Mouse (Mus musculus): Measurements from ENCODE around the gene Sctr. TPM values are rescaled to one million over a fixed set of nuclear protein-coding genes. Genes with fewer than 3 reads are reported as not detected.
"Not testable (repeated sequence)": the region's sequence is repeated elsewhere in the genome, so short reads cannot be mapped to it uniquely, and the experiment has no call there.

The Sctr gene
- polyA plus RNA-seq, 1 experiment from 2014 or later, result 0.09 TPM

GRCm38 (mm10) chr1:120085696-120086095, 79.0 kb downstream of the Sctr start:
- H3K4me1 ChIP-seq, result peaks cover 22% of the 10 kb centered on the region
- no peak for ATAC-seq (ENCODE audit: extremely low read depth, insufficient number of reproducible peaks, low FRiP score, low TSS enrichment)
- H3K27me3 ChIP-seq (replicated peaks), result no peaks in the 10 kb centered on the region
- no peak overlapping the region for H3K4me2 ChIP-seq
- no peak overlapping the region for H3K27ac ChIP-seq (replicated peaks)
- H3K36me3 ChIP-seq, result no peaks in the 10 kb centered on the region
- no peak overlapping the region for H3K9ac ChIP-seq
- WGBS, result 73% methylated on average over 3 of the region's 3 CpGs
- no peak overlapping the region for H3K4me3 ChIP-seq
- H3K9me3 ChIP-seq, result no peaks in the 10 kb centered on the region

GRCm38 (mm10) chr1:120086644-120087043, 80.0 kb downstream of the Sctr start:
- H3K4me2 ChIP-seq, result no peak overlapping the region
- H3K27me3 ChIP-seq (replicated peaks), result no peaks in the 10 kb centered on the region
- no peak for ATAC-seq (ENCODE audit: extremely low read depth, insufficient number of reproducible peaks, low FRiP score, low TSS enrichment)
- 62% methylated on average over 13 of the region's 13 CpGs for WGBS
- no peaks in the 10 kb centered on the region for H3K36me3 ChIP-seq
- no peak overlapping the region for H3K4me3 ChIP-seq
- peaks cover 25% of the 10 kb centered on the region for H3K4me1 ChIP-seq
- H3K9ac ChIP-seq, result no peak overlapping the region
- no peaks in the 10 kb centered on the region for H3K9me3 ChIP-seq
- no peak overlapping the region for H3K27ac ChIP-seq (replicated peaks)

- H3K9me3 ChIP-seq, result no peaks in the 10 kb centered on the region
- no peak overlapping the region for H3K4me3 ChIP-seq
- ATAC-seq (ENCODE audit: extremely low read depth, insufficient number of reproducible peaks, low FRiP score, low TSS enrichment), result no peak
- H3K36me3 ChIP-seq, result no peaks in the 10 kb centered on the region
- H3K4me2 ChIP-seq, result no peak overlapping the region
- H3K9ac ChIP-seq, result no peak overlapping the region
- peaks cover 6% of the 10 kb centered on the region for H3K4me1 ChIP-seq
- WGBS, result 26% methylated on average over 5 of the region's 5 CpGs
- H3K27me3 ChIP-seq (replicated peaks), result no peaks in the 10 kb centered on the region
- no peak overlapping the region for H3K27ac ChIP-seq (replicated peaks)
Measured at GRCm38 (mm10) chr1:120089180-120089579, 82.5 kb downstream of the Sctr start.

- ATAC-seq (ENCODE audit: extremely low read depth, insufficient number of reproducible peaks, low FRiP score, low TSS enrichment), result no peak
- Histone ChIP-seq H3K27ac (replicated peaks) (no peak overlapping the region), H3K9ac (no peak overlapping the region), H3K4me2 (no peak overlapping the region), H3K36me3 (no peaks in the 10 kb centered on the region), H3K27me3 (replicated peaks) (no peaks in the 10 kb centered on the region), H3K4me1 (peaks cover 6% of the 10 kb centered on the region; the same call in 1 of the 2 replicates), H3K9me3 (no peaks in the 10 kb centered on the region), H3K4me3 (no peak overlapping the region)
- WGBS, result 62% methylated on average over 8 of the region's 8 CpGs
Measured at GRCm38 (mm10) chr1:120090880-120091570, 84.3 kb downstream of the Sctr start.

- H3K9me3 ChIP-seq; ATAC-seq (ENCODE audit: extremely low read depth, insufficient number of reproducible peaks, low FRiP score, low TSS enrichment); H3K27me3 ChIP-seq (replicated peaks); H3K4me2 ChIP-seq; H3K4me1 ChIP-seq; H3K4me3 ChIP-seq; H3K36me3 ChIP-seq; H3K9ac ChIP-seq; H3K27ac ChIP-seq (replicated peaks): not testable (repeated sequence)
- 53% methylated on average over 11 of the region's 14 CpGs for WGBS
Measured at GRCm38 (mm10) chr1:120093482-120094134, 86.9 kb downstream of the Sctr start.

- Histone ChIP-seq H3K4me3 (no peak overlapping the region), H3K27ac (replicated peaks) (no peak overlapping the region), H3K27me3 (replicated peaks) (no peaks in the 10 kb centered on the region), H3K4me2 (no peak overlapping the region), H3K4me1 (peaks cover 6% of the 10 kb centered on the region; the same call in 1 of the 2 replicates), H3K36me3 (no peaks in the 10 kb centered on the region), H3K9me3 (no peaks in the 10 kb centered on the region), H3K9ac (no peak overlapping the region)
- no peak for ATAC-seq (ENCODE audit: extremely low read depth, insufficient number of reproducible peaks, low FRiP score, low TSS enrichment)
- 37% methylated on average over 3 of the region's 3 CpGs for WGBS
Measured at GRCm38 (mm10) chr1:120094920-120095319, 88.2 kb downstream of the Sctr start.

GRCm38 (mm10) chr1:120098327-120098726, 91.6 kb downstream of the Sctr start:
- peaks cover 3% of the 10 kb centered on the region; the same call in 1 of the 2 replicates for H3K4me1 ChIP-seq
- no peak for ATAC-seq (ENCODE audit: extremely low read depth, insufficient number of reproducible peaks, low FRiP score, low TSS enrichment)
- no peaks in the 10 kb centered on the region for H3K36me3 ChIP-seq
- no peak overlapping the region for H3K4me3 ChIP-seq
- no peak overlapping the region for H3K27ac ChIP-seq (replicated peaks)
- no peaks in the 10 kb centered on the region for H3K9me3 ChIP-seq
- no peak overlapping the region for H3K9ac ChIP-seq
- H3K4me2 ChIP-seq, result no peak overlapping the region
- WGBS, result 11% methylated on average over 7 of the region's 7 CpGs
- no peaks in the 10 kb centered on the region for H3K27me3 ChIP-seq (replicated peaks)

- 66% methylated on average over 6 of the region's 6 CpGs for WGBS
- H3K27ac ChIP-seq (replicated peaks), result no peak overlapping the region
- H3K4me2 ChIP-seq, result no peak overlapping the region
- H3K4me1 ChIP-seq, result peaks cover 3% of the 10 kb centered on the region; the same call in 1 of the 2 replicates
- no peak overlapping the region for H3K9ac ChIP-seq
- no peak overlapping the region for H3K4me3 ChIP-seq
- no peaks in the 10 kb centered on the region for H3K27me3 ChIP-seq (replicated peaks)
- H3K9me3 ChIP-seq, result no peaks in the 10 kb centered on the region
- no peak for ATAC-seq (ENCODE audit: extremely low read depth, insufficient number of reproducible peaks, low FRiP score, low TSS enrichment)
- no peaks in the 10 kb centered on the region for H3K36me3 ChIP-seq
Measured at GRCm38 (mm10) chr1:120099483-120099882, 92.8 kb downstream of the Sctr start.

- no peaks in the 10 kb centered on the region for H3K4me1 ChIP-seq
- no peak overlapping the region for H3K4me3 ChIP-seq
- no peak for ATAC-seq (ENCODE audit: extremely low read depth, insufficient number of reproducible peaks, low FRiP score, low TSS enrichment)
- H3K4me2 ChIP-seq, result no peak overlapping the region
- H3K9me3 ChIP-seq, result no peaks in the 10 kb centered on the region
- H3K36me3 ChIP-seq, result no peaks in the 10 kb centered on the region
- no peak overlapping the region for H3K27ac ChIP-seq (replicated peaks)
- 77% methylated on average over 8 of the region's 8 CpGs for WGBS
- no peak overlapping the region for H3K9ac ChIP-seq
- no peaks in the 10 kb centered on the region for H3K27me3 ChIP-seq (replicated peaks)
Measured at GRCm38 (mm10) chr1:120100456-120101226, 93.9 kb downstream of the Sctr start.

- WGBS, result 74% methylated on average over 3 of the region's 3 CpGs
- H3K27ac ChIP-seq (replicated peaks), result no peak overlapping the region
- no peak overlapping the region for H3K4me3 ChIP-seq
- ATAC-seq (ENCODE audit: extremely low read depth, insufficient number of reproducible peaks, low FRiP score, low TSS enrichment), result no peak
- H3K9ac ChIP-seq, result no peak overlapping the region
- no peaks in the 10 kb centered on the region for H3K36me3 ChIP-seq
- H3K9me3 ChIP-seq, result no peaks in the 10 kb centered on the region
- H3K27me3 ChIP-seq (replicated peaks), result no peaks in the 10 kb centered on the region
- H3K4me1 ChIP-seq, result no peaks in the 10 kb centered on the region
- no peak overlapping the region for H3K4me2 ChIP-seq
Measured at GRCm38 (mm10) chr1:120101227-120101609, 94.5 kb downstream of the Sctr start.

- Histone ChIP-seq H3K27me3 (replicated peaks) (no peaks in the 10 kb centered on the region), H3K4me2 (no peak overlapping the region), H3K4me3 (no peak overlapping the region), H3K36me3 (no peaks in the 10 kb centered on the region), H3K9ac (no peak overlapping the region), H3K9me3 (no peaks in the 10 kb centered on the region), H3K4me1 (no peaks in the 10 kb centered on the region), H3K27ac (replicated peaks) (no peak overlapping the region)
- ATAC-seq (ENCODE audit: extremely low read depth, insufficient number of reproducible peaks, low FRiP score, low TSS enrichment), result no peak
- 58% methylated on average over 5 of the region's 5 CpGs for WGBS
Measured at GRCm38 (mm10) chr1:120105556-120105959, 98.9 kb downstream of the Sctr start.
